Mouse (Mus musculus) stomach, postnatal 0 days (tissue): ENCODE measurements at regions not wholly inside any gene's neighbourhood (a gene's known extent, or its start where the extent isn't known, plus 50 kb on each side); places are given as distances from the start of the nearest gene placed in this dataset.

ENCODE experiments used
- CTCF ChIP-seq: IDR thresholded peaks from 2 replicates; pipeline ENCODE4 v1.5.1; 2016; ENCODE audit warnings: antibody characterized with exemption, low read depth, mild to moderate bottlenecking, moderate library complexity
- EP300 ChIP-seq: optimal IDR thresholded peaks from 2 replicates; pipeline ENCODE3; 2016; ENCODE audit warnings: antibody characterized with exemption

GRCm38 (mm10) chr11:91969531-91969930, 392.2 kb upstream of the Kif2b start:
- TF ChIP-seq CTCF: no peak
- TF ChIP-seq EP300: no peak
